Mouse (Mus musculus): ENCODE data around the gene Trmt5. TPM values are rescaled to one million over a fixed set of nuclear protein-coding genes. Genes with fewer than 3 reads are reported as not detected.

Gene Trmt5
- polyA plus RNA-seq, 1 experiment from 2014 or later, result 6.6 TPM

DNA sequence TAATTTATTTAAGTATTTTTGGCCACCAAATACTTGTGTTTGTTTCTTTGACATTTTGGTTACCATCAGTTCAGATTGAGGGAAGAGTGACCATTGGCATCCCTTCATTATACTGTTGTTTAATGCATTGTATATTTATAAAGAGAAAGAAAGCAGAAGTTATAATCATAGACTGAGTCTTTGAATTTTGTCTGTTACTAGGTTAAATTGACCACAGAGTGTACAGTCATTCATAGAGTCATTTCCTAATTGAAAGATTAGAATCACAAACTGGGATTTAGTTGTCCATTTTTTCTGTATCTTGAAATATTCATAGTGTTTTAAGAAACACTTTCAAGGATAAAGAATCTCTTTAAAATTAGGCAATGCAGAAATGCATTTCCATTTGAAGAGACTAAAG lies 55.0 kb downstream of the Trmt5 start:
- H3K27ac ChIP-seq (ENCODE audit: low read depth, low read length), result no peak overlapping the region
- peaks cover 2% of the 10 kb centered on the region for H3K36me3 ChIP-seq (ENCODE audit: control insufficient read depth, insufficient read depth)
- H3K27me3 ChIP-seq (replicated peaks; ENCODE audit: control insufficient read depth, insufficient read depth, low read length), result no peaks in the 10 kb centered on the region
- H3K4me1 ChIP-seq (replicated peaks; ENCODE audit: control insufficient read depth, insufficient read depth, low read length), result no peaks in the 10 kb centered on the region
- H3K4me2 ChIP-seq (replicated peaks; ENCODE audit: low read depth), result no peak overlapping the region
- H3K9ac ChIP-seq (ENCODE audit: low read depth, low read length), result no peak overlapping the region
- H3K4me3 ChIP-seq (ENCODE audit: low read depth, low read length), result no peak overlapping the region
- ATAC-seq, result no peak
- no peak for TF ChIP-seq CTCF (IDR thresholded peaks at IDR 0.05; ENCODE audit: low read depth)
- no peaks in the 10 kb centered on the region for H3K9me3 ChIP-seq (ENCODE audit: control insufficient read depth)

DNA sequence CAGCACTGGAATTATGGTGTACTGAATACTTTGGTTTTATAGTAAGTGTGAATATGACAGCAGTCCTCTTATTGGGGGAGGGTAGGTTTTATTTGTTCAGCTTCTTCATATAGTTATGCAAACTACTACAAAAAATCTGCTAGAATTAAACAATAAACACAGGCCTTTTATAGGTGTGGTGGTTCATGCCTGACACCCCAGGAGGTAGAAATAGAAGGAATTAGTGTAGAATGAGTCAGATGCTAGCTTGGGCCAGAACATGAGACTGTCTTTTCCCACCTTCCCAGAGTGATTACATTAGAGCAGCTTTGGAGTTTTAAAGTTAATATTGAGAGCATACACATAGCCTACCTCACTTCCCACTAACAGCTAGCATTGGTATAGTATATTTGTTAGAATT lies 56.3 kb downstream of the Trmt5 start:
- H3K36me3 ChIP-seq (ENCODE audit: control insufficient read depth, insufficient read depth), result no peaks in the 10 kb centered on the region; the same call in 1 of the 2 replicates
- no peak overlapping the region for H3K4me2 ChIP-seq (replicated peaks; ENCODE audit: low read depth)
- no peaks in the 10 kb centered on the region for H3K4me1 ChIP-seq (replicated peaks; ENCODE audit: control insufficient read depth, insufficient read depth, low read length)
- TF ChIP-seq CTCF (IDR thresholded peaks at IDR 0.05; ENCODE audit: low read depth), result no peak
- no peak overlapping the region for H3K9ac ChIP-seq (ENCODE audit: low read depth, low read length)
- no peak for ATAC-seq
- H3K27ac ChIP-seq (ENCODE audit: low read depth, low read length), result no peak overlapping the region
- H3K9me3 ChIP-seq (ENCODE audit: control insufficient read depth), result no peaks in the 10 kb centered on the region
- H3K27me3 ChIP-seq (replicated peaks; ENCODE audit: control insufficient read depth, insufficient read depth, low read length), result no peaks in the 10 kb centered on the region
- H3K4me3 ChIP-seq (ENCODE audit: low read depth, low read length), result no peak overlapping the region

Other genes with a start within 250 kb of the Trmt5 start
- not detected in 2 replicates for gene Six1, start 232.8 kb downstream of the Trmt5 start, polyA plus RNA-seq (2015; fragmentation: Nextera tagmentation; extraction: Ambion mirVana)
- 0.03 and 0.05 TPM in 2 replicates for gene Six4, start 173.3 kb downstream of the Trmt5 start, polyA plus RNA-seq (2015; fragmentation: Nextera tagmentation; extraction: Ambion mirVana)
- 14.8 and 15.2 TPM in 2 replicates for gene Mnat1, start 163.0 kb downstream of the Trmt5 start, polyA plus RNA-seq (2015; fragmentation: Nextera tagmentation; extraction: Ambion mirVana)
- gene Slc38a6, start 69 bp upstream of the Trmt5 start, polyA plus RNA-seq (2015; fragmentation: Nextera tagmentation; extraction: Ambion mirVana), result 19.2 and 26.3 TPM in 2 replicates

Data from intestine, postnatal 0 days (tissue).